Mouse (Mus musculus): ENCODE results near the gene Ppp6r1.

DNA sequence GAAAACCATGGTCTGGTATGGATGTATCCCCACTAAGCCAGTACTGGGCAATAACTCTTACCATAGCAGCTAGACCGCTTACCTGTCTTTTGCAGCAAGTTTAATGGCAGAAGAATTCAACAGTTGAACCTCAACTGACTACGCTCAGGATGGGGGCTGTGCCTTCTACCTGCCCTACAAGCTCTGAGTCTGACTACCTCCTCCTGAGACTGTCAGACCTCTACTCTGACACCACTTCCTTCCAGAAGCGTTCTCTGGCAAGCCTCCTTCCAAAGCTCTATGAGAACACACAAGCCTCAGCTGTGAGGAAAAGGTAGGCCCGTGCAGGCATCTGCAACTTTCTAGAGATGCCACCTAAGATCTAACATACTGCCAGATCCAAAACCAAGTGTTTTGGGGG lies 3.4 kb downstream of the Ppp6r1 start:
- no peak for TF ChIP-seq GATA1 (IDR thresholded peaks at IDR 0.05; ENCODE audit: low read length)
- TF ChIP-seq TAL1 (IDR thresholded peaks at IDR 0.05; ENCODE audit: low read length), result no peak
